Mouse (Mus musculus): ENCODE results near the gene Hmcn1. TPM values are rescaled to one million over a fixed set of nuclear protein-coding genes. Genes with fewer than 3 reads are reported as not detected.

The Hmcn1 gene
- polyA plus RNA-seq (2014; fragmentation: Illumina TruSeq; extraction: RNeasy Lipid Tissue Mini Kit (QIAGEN cat#74804); ENCODE audit: low read depth, low replicate concordance), result 2.0 TPM

DNA sequence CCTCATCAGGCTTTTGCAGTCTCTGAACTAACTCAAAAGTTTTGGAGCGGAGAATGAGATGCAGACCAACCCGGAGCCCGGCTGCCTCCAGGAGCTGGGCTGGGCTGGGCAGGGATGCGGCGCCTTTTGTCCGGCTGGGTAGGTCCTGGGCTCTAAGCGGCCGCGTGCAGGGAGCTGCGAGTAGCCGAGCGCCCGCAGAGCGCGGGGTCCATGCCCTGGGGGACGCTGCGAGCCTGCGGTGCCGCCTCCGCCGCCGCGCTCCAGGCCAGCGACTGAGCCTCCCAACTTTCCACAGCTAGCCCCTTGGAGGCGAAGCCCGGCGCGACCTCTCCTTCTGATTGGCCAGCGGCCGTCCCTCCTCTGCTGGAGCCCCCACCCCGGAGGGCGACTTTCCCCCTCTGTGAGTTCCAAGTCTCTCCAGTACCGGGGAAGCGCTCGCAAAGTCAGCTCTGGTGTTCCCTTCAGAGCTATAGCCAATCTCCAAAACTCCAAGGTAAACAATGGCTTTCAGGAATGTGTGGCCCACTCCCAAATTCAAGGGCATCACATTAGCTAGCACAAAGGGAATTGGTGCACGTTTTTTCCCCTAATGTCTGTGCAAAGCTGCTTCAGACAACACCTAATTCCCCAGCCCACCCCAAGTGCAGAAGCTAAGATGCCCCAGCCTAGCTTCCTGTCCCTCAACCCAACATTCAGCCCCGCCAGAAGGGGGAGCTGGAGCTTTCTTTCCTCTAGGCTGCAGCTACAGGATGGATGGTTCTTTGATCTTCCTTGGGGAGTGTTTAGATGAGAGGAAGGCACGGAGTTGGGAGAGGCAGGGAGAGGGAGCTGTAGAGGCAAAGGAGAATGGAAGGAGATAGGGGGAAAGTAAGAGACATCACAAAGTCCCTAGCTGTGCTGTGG, at the start of gene Hmcn1:
Gene Hmcn1 (minus strand): TSS at position 274 of the 903 bp plus-strand sequence.

Other genes starting within 250 kb of the Hmcn1 start
- 1.1 TPM for gene Gm47985, start 189.1 kb upstream of the Hmcn1 start, polyA plus RNA-seq (2014; fragmentation: Illumina TruSeq; extraction: RNeasy Lipid Tissue Mini Kit (QIAGEN cat#74804); ENCODE audit: low read depth, low replicate concordance)
- gene Gm8947, start 198.9 kb upstream of the Hmcn1 start, polyA plus RNA-seq (2014; fragmentation: Illumina TruSeq; extraction: RNeasy Lipid Tissue Mini Kit (QIAGEN cat#74804); ENCODE audit: low read depth, low replicate concordance), result 0.98 TPM
- 0.55 TPM for gene Gm47995, start 205.0 kb upstream of the Hmcn1 start, polyA plus RNA-seq (2014; fragmentation: Illumina TruSeq; extraction: RNeasy Lipid Tissue Mini Kit (QIAGEN cat#74804); ENCODE audit: low read depth, low replicate concordance)
- gene 3110040M04Rik, start 210.7 kb upstream of the Hmcn1 start, polyA plus RNA-seq (2014; fragmentation: Illumina TruSeq; extraction: RNeasy Lipid Tissue Mini Kit (QIAGEN cat#74804); ENCODE audit: low read depth, low replicate concordance), result not detected
- not detected for gene Gm47996, start 216.7 kb upstream of the Hmcn1 start, polyA plus RNA-seq (2014; fragmentation: Illumina TruSeq; extraction: RNeasy Lipid Tissue Mini Kit (QIAGEN cat#74804); ENCODE audit: low read depth, low replicate concordance)

Measured in adipose tissue, adult 10 weeks (tissue).